Mouse (Mus musculus) CH12.LX (cell line): ENCODE data around the gene Ntm. TPM values are rescaled to one million over a fixed set of nuclear protein-coding genes. Genes with fewer than 3 reads are reported as not detected.

Experiments
- DNase-seq: peaks from one replicate; pipeline ENCODE4 v3.0.0-alpha.2; 2013; ENCODE audit errors: extremely low read depth
- H3K27ac ChIP-seq: 2 replicates; pipeline ENCODE4 v1.5.1; 2012; ENCODE audit warnings: low read depth, mild to moderate bottlenecking, control low read depth, moderate library complexity; ENCODE audit not compliant: insufficient read depth
- H3K27me3 ChIP-seq: replicated peaks from 2 replicates; pipeline ENCODE3; 2012; ENCODE audit warnings: inconsistent platforms
- H3K36me3 ChIP-seq, 2 experiments: replicated peaks in 1 of 2; 2 replicates each; pipeline versions ENCODE3 to v1.6.1; 2012; ENCODE audit warnings: inconsistent platforms in 1 of 2, low read length in 1 of 2, mild to moderate bottlenecking in 1 of 2, mixed read lengths in 1 of 2, moderate library complexity in 1 of 2; ENCODE audit not compliant: control insufficient read depth in 1 of 2, insufficient read depth in 1 of 2
- H3K4me1 ChIP-seq, 2 experiments: 2 replicates each; pipeline ENCODE4 v1.6.1; 2012; ENCODE audit warnings: inconsistent platforms in 1 of 2, moderate library complexity in 1 of 2; ENCODE audit not compliant: insufficient read depth in 2 of 2, control insufficient read depth in 1 of 2
- H3K4me2 ChIP-seq: 2 replicates; pipeline ENCODE4 v1.6.1; 2012; ENCODE audit warnings: low read depth, mild to moderate bottlenecking, control low read depth; ENCODE audit not compliant: poor library complexity, insufficient read depth, severe bottlenecking
- H3K4me3 ChIP-seq, 3 experiments: fragments of 150-350 bp in 1 of 3; sonication (generic) in 1 of 3; replicated peaks in 1 of 3; 2 replicates each; pipeline versions ENCODE3 to v1.5.1; 2011 to 2012; ENCODE audit warnings: low read depth in 2 of 3, low read length in 2 of 3, mild to moderate bottlenecking in 2 of 3, moderate library complexity in 2 of 3, control low read depth in 1 of 3, improper control_type of control experiment in 1 of 3, inconsistent platforms in 1 of 3, mixed read lengths in 1 of 3; ENCODE audit not compliant: poor library complexity in 1 of 3
- H3K79me2 ChIP-seq: replicated peaks from 2 replicates; pipeline ENCODE4 v1.6.1; 2012; ENCODE audit warnings: mild to moderate bottlenecking, moderate library complexity; ENCODE audit not compliant: control insufficient read depth, poor library complexity, insufficient read depth, severe bottlenecking; ENCODE audit errors: extremely low read depth
- H3K9ac ChIP-seq: 2 replicates; pipeline ENCODE4 v1.6.1; 2012; ENCODE audit warnings: low read depth, mild to moderate bottlenecking, control low read depth, moderate library complexity; ENCODE audit not compliant: insufficient read depth
- H3K9me3 ChIP-seq: replicated peaks from 2 replicates; pipeline ENCODE3; 2012; ENCODE audit warnings: low read length, inconsistent platforms, mixed read lengths
- BHLHE40 ChIP-seq: IDR thresholded peaks from 2 replicates; pipeline ENCODE4 v1.6.1; 2011; ENCODE audit warnings: mild to moderate bottlenecking, low read depth, low read length, improper control_type of control experiment
- CHD2 ChIP-seq: IDR thresholded peaks from 2 replicates; pipeline ENCODE4 v1.6.1; 2011; ENCODE audit warnings: low read length, improper control_type of control experiment
- CTCF ChIP-seq, 2 experiments: IDR thresholded peaks in 1 of 2; conservative IDR thresholded peaks in 1 of 2; 2 replicates each; pipeline ENCODE4 v1.5.1; 2011 to 2012; ENCODE audit warnings: low read depth in 2 of 2, low read length in 2 of 2, improper control_type of control experiment in 1 of 2, inconsistent platforms in 1 of 2, mild to moderate bottlenecking in 1 of 2, moderate library complexity in 1 of 2
- ETS1 ChIP-seq: conservative IDR thresholded peaks from 2 replicates; pipeline ENCODE4 v1.6.1; 2012; ENCODE audit warnings: low read depth, mild to moderate bottlenecking, inconsistent platforms, low read length, improper control_type of control experiment, moderate library complexity
- HCFC1 ChIP-seq: IDR thresholded peaks from 2 replicates; pipeline ENCODE4 v1.6.1; 2012; ENCODE audit warnings: low read depth, mild to moderate bottlenecking, inconsistent platforms, low read length, improper control_type of control experiment
- JUN ChIP-seq: IDR thresholded peaks from 2 replicates; pipeline ENCODE4 v1.6.1; 2011; ENCODE audit warnings: low read depth, mild to moderate bottlenecking, low read length, improper control_type of control experiment, moderate library complexity; ENCODE audit not compliant: insufficient read depth
- KAT2A ChIP-seq: IDR thresholded peaks from 2 replicates; pipeline ENCODE4 v1.6.1; 2012; ENCODE audit warnings: low read length, improper control_type of control experiment, inconsistent platforms; ENCODE audit not compliant: insufficient replicate concordance
- MAFK ChIP-seq: IDR thresholded peaks from 2 replicates; pipeline ENCODE4 v1.6.1; 2011; ENCODE audit warnings: low read length, improper control_type of control experiment; ENCODE audit not compliant: insufficient replicate concordance
- MEF2A ChIP-seq: IDR thresholded peaks from 2 replicates; pipeline ENCODE4 v1.6.1; 2014; ENCODE audit warnings: low read depth, mild to moderate bottlenecking, inconsistent platforms, low read length, improper control_type of control experiment, borderline replicate concordance
- MXI1 ChIP-seq: IDR thresholded peaks from 2 replicates; pipeline ENCODE4 v1.6.1; 2011; ENCODE audit warnings: mild to moderate bottlenecking, low read depth, low read length, improper control_type of control experiment
- NRF1 ChIP-seq: IDR thresholded peaks from 2 replicates; pipeline ENCODE4 v1.6.1; 2014; ENCODE audit warnings: low read depth, mild to moderate bottlenecking, inconsistent platforms, low read length, improper control_type of control experiment, moderate library complexity
- RCOR1 ChIP-seq: conservative IDR thresholded peaks from 2 replicates; pipeline ENCODE4 v1.6.1; 2012; ENCODE audit warnings: low read depth, mild to moderate bottlenecking, inconsistent platforms, low read length, improper control_type of control experiment
- TBP ChIP-seq: conservative IDR thresholded peaks from 2 replicates; pipeline ENCODE4 v1.6.1; 2011; ENCODE audit warnings: low read depth, low read length, improper control_type of control experiment
- USF1 ChIP-seq: IDR thresholded peaks from 2 replicates; pipeline ENCODE4 v1.6.1; 2014; ENCODE audit warnings: low read depth, mild to moderate bottlenecking, inconsistent platforms, low read length, improper control_type of control experiment
- ZC3H11A ChIP-seq: IDR thresholded peaks from 2 replicates; pipeline ENCODE4 v1.6.1; 2012; ENCODE audit warnings: low read depth, mild to moderate bottlenecking, inconsistent platforms, low read length, improper control_type of control experiment
- ZNF384 ChIP-seq: IDR thresholded peaks from 2 replicates; pipeline ENCODE4 v1.6.1; 2012; ENCODE audit warnings: low read depth, low read length, improper control_type of control experiment, inconsistent platforms
- dilution Hi-C: fragments of 300-500 bp; cut with MboI; formaldehyde crosslinking; loops from 2 replicates; pipeline ENCODE4 v1.14.3; 2020; ENCODE audit warnings: low sequenced_read_pairs; ENCODE audit not compliant: extremely low pct_unique_long_range_greater_than_20kb, extremely low pct_ligation_motif_present
- in situ Hi-C: fragments of 300-500 bp; cut with MboI; formaldehyde crosslinking; loops from 3 replicates; pipeline ENCODE4 v1.14.3; 2019; ENCODE audit warnings: low sequenced_read_pairs, low pct_ligation_motif_present, low pct_unique_long_range_greater_than_20kb, mixed read lengths
- polyA plus RNA-seq: library from polyadenylated mRNA; unstranded; fragments of >175 nt; gene quantifications from 2 replicates; pipeline ENCODE4 v1.2.1, GENCODE M21; 2012; ENCODE audit warnings: low read depth; ENCODE audit not compliant: insufficient read length
- total RNA-seq, 2 experiments: library from RNA; depleted of rRNA; stranded (reverse); fragments of 300-350 nt in 1 of 2; fragments of >200 nt in 1 of 2; gene quantifications; 2 replicates each; pipeline ENCODE4 v1.2.3; 2012 to 2014

The Ntm gene
- total and polyA plus RNA-seq, 3 experiments = not detected

GRCm38 (mm10) chr9:29410728-29411407, 552.1 kb downstream of the Ntm start:
- peaks cover 74% of the 10 kb centered on the region for H3K9me3 ChIP-seq
- H3K79me2 ChIP-seq = no peaks in the 10 kb centered on the region
- in situ Hi-C loops (no loop called here), dilution Hi-C loops (no loop called here)
- TF ChIP-seq USF1 = no peak
- TF ChIP-seq ETS1 = no peak
- TF ChIP-seq NRF1 = no peak
- TF ChIP-seq TBP = no peak
- no peak for TF ChIP-seq MAFK
- DNase-seq = no peak
- H3K4me3 ChIP-seq = no peak overlapping the region
- H3K4me2 ChIP-seq = no peak overlapping the region
- no peak overlapping the region for H3K9ac ChIP-seq
- no peaks in the 10 kb centered on the region for H3K27me3 ChIP-seq
- H3K27ac ChIP-seq = no peak overlapping the region
- no peaks in the 10 kb centered on the region for H3K36me3 ChIP-seq
- no peaks in the 10 kb centered on the region for H3K4me1 ChIP-seq

GRCm38 (mm10) chr9:29410284-29410683, 552.7 kb downstream of the Ntm start:
- Histone ChIP-seq H3K79me2 (no peaks in the 10 kb centered on the region), H3K4me2 (no peak overlapping the region), H3K36me3 (no peaks in the 10 kb centered on the region), H3K27ac (no peak overlapping the region), H3K4me1 (no peaks in the 10 kb centered on the region), H3K9me3 (peaks cover 73% of the 10 kb centered on the region), H3K9ac (no peak overlapping the region), H3K4me3 (no peak overlapping the region), H3K27me3 (no peaks in the 10 kb centered on the region)
- TF ChIP-seq MXI1 (no peak), JUN (no peak), MEF2A (no peak), TBP (no peak), RCOR1 (no peak), HCFC1 (no peak), CTCF (conservative IDR thresholded peaks at IDR 0.05 in 1 of 2, IDR thresholded peaks at IDR 0.05 in 1 of 2; ENCODE audit: low read depth in 2 of 2, low read length in 2 of 2) (no peak), BHLHE40 (no peak), NRF1 (no peak), KAT2A (no peak), CHD2 (no peak), ETS1 (no peak), ZC3H11A (no peak), ZNF384 (no peak)
- no peak for DNase-seq
- in situ Hi-C loops (no loop called here), dilution Hi-C loops (no loop called here)
